Mouse (Mus musculus) cortical plate, adult 2 months (tissue): Measurements from ENCODE around the gene Pp2d1. TPM values are rescaled to one million over a fixed set of nuclear protein-coding genes. Genes with fewer than 3 reads are reported as not detected.
A peak's percentile ranks its signal among the peaks of the same experiment; 100 is the strongest.

Source experiments
- H3K27ac ChIP-seq: fragments of 200-500 bp; 2 replicates; pipeline ENCODE4 v1.5.1; 2012; ENCODE audit warnings: low read length, control low read depth, inconsistent platforms; ENCODE audit not compliant: insufficient read depth
- H3K4me1 ChIP-seq: fragments of 200-500 bp; 2 replicates; pipeline ENCODE4 v1.6.1; 2011; ENCODE audit warnings: low read length; ENCODE audit not compliant: control insufficient read depth, insufficient read depth
- H3K4me3 ChIP-seq: fragments of 200-500 bp; 2 replicates; pipeline ENCODE4 v1.5.1; 2011; ENCODE audit warnings: mild to moderate bottlenecking, low read length, control low read depth; ENCODE audit not compliant: insufficient read depth
- CTCF ChIP-seq: fragments of 200-500 bp; IDR thresholded peaks from 2 replicates; pipeline ENCODE4 v1.5.1; 2011; ENCODE audit warnings: mild to moderate bottlenecking, control low read depth, low read length; ENCODE audit not compliant: insufficient read depth; ENCODE audit errors: extremely low read depth
- POLR2A ChIP-seq: fragments of 200-500 bp; IDR thresholded peaks from 2 replicates; pipeline ENCODE4 v1.6.1; 2011; ENCODE audit warnings: mild to moderate bottlenecking, low read length, control low read depth; ENCODE audit not compliant: insufficient read depth; ENCODE audit errors: extremely low read depth
- polyA plus RNA-seq: library from polyadenylated mRNA; depleted of rRNA; stranded (reverse); fragments of >200 nt; gene quantifications from 2 replicates; pipeline ENCODE4 v1.2.3, GENCODE M21; 2012

The Pp2d1 gene
- polyA plus RNA-seq, 1 experiment: 0.04 TPM

GRCm38 (mm10) chr17:53543591-53544324 lies 4.5 kb upstream of the Pp2d1 start:
- Histone ChIP-seq H3K4me1 (no peaks in the 10 kb centered on the region), H3K27ac (peak overlapping the region; percentile 76), H3K4me3 (no peak overlapping the region)
- TF ChIP-seq POLR2A: no peak
- no peak for TF ChIP-seq CTCF

GRCm38 (mm10) chr17:53542536-53542935 lies 3.3 kb upstream of the Pp2d1 start:
- no peak overlapping the region for H3K4me3 ChIP-seq
- TF ChIP-seq POLR2A (no peak), CTCF (no peak)
- no peak overlapping the region for H3K27ac ChIP-seq
- H3K4me1 ChIP-seq: no peaks in the 10 kb centered on the region

GRCm38 (mm10) chr17:53532425-53532824 lies 6.8 kb downstream of the Pp2d1 start:
- Histone ChIP-seq H3K27ac (no peak overlapping the region), H3K4me1 (no peaks in the 10 kb centered on the region), H3K4me3 (no peak overlapping the region)
- no peak for TF ChIP-seq POLR2A
- no peak for TF ChIP-seq CTCF

- peak; percentile 13; the same call in 1 of the 2 replicates for TF ChIP-seq CTCF
- no peak for TF ChIP-seq POLR2A
- no peak overlapping the region for H3K4me3 ChIP-seq
- no peak overlapping the region for H3K27ac ChIP-seq
- H3K4me1 ChIP-seq: no peaks in the 10 kb centered on the region
These were observed 8.1 kb downstream of the Pp2d1 start for GRCm38 (mm10) chr17:53531160-53531559.

GRCm38 (mm10) chr17:53528034-53528433 lies 11.2 kb downstream of the Pp2d1 start:
- no peak overlapping the region for H3K27ac ChIP-seq
- no peaks in the 10 kb centered on the region for H3K4me1 ChIP-seq
- no peak for TF ChIP-seq POLR2A
- TF ChIP-seq CTCF: no peak
- H3K4me3 ChIP-seq: no peak overlapping the region

- H3K27ac ChIP-seq: no peak overlapping the region
- no peak for TF ChIP-seq CTCF
- TF ChIP-seq POLR2A: no peak
- H3K4me3 ChIP-seq: no peak overlapping the region
- H3K4me1 ChIP-seq: no peaks in the 10 kb centered on the region
These were observed 18.7 kb downstream of the Pp2d1 start for GRCm38 (mm10) chr17:53520509-53520908.

GRCm38 (mm10) chr17:53519364-53519763 lies 19.9 kb downstream of the Pp2d1 start:
- TF ChIP-seq CTCF (no peak), POLR2A (no peak)
- H3K27ac ChIP-seq: no peak overlapping the region
- H3K4me1 ChIP-seq: no peaks in the 10 kb centered on the region
- no peak overlapping the region for H3K4me3 ChIP-seq

- no peak for TF ChIP-seq POLR2A
- peak; percentile 42 for TF ChIP-seq CTCF
- no peaks in the 10 kb centered on the region for H3K4me1 ChIP-seq
- H3K4me3 ChIP-seq: no peak overlapping the region
- no peak overlapping the region for H3K27ac ChIP-seq
These were observed 26.8 kb downstream of the Pp2d1 start for GRCm38 (mm10) chr17:53512311-53512951.

- no peak overlapping the region for H3K27ac ChIP-seq
- no peak for TF ChIP-seq CTCF
- no peak for TF ChIP-seq POLR2A
- no peak overlapping the region for H3K4me3 ChIP-seq
- H3K4me1 ChIP-seq: no peaks in the 10 kb centered on the region
These were observed 36.3 kb downstream of the Pp2d1 start for GRCm38 (mm10) chr17:53502966-53503365.

- H3K4me3 ChIP-seq: no peak overlapping the region
- H3K4me1 ChIP-seq: no peaks in the 10 kb centered on the region
- TF ChIP-seq CTCF (no peak), POLR2A (no peak)
These were observed 50.3 kb downstream of the Pp2d1 start for GRCm38 (mm10) chr17:53489007-53489378.

More at GRCm38 (mm10) chr17:53489007-53489378, 50.3 kb downstream of the Pp2d1 start:
- no peak overlapping the region for H3K27ac ChIP-seq
